Mouse (Mus musculus) liver, adult (tissue): Measurements from ENCODE around the gene C2cd2.

Source experiments
- GATA4 ChIP-seq: IDR thresholded peaks from 2 replicates; pipeline ENCODE4 v1.6.1; 2014; ENCODE audit warnings: mild to moderate bottlenecking, low read length; ENCODE audit not compliant: insufficient replicate concordance

The C2cd2 gene

DNA sequence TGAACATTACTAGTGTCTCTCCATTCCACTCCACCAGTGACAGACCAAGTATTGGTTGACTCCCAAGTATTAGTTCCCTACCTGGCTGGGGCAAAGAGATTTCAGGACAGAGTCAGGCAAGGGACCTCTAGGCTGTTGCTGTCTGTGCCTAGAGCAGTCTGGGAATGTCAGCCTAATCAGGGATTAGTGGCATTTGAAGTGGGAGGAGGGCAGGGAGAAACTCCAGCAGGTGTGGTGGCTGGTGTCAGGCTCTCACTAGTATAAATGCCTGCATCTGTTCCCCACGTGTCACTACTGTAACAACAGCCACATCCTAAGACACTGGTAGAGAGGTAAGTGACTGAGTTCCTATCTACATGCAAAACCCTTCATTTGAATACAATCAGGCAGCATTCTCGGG lies 42.6 kb downstream of the C2cd2 start:
- no peak for TF ChIP-seq GATA4

DNA sequence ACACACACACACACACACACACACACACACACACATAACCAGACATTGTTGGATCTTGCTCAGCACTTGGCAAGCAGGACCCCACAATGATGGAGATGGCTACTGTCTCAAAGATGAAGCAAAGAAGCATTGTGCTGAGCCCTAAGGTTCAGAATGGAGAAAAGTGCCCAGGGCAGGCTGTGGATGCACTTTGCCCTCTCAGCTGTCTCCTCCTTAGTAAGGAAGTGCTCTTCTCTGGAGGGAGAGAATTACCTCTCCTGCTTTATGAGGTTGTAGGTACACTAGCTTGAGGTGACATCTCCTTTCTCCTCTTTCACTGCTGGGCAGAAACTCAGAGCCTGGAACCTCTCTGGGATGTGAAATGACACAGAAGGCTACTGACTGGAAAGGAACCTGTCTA lies 49.5 kb downstream of the C2cd2 start:
- TF ChIP-seq GATA4 = no peak

DNA sequence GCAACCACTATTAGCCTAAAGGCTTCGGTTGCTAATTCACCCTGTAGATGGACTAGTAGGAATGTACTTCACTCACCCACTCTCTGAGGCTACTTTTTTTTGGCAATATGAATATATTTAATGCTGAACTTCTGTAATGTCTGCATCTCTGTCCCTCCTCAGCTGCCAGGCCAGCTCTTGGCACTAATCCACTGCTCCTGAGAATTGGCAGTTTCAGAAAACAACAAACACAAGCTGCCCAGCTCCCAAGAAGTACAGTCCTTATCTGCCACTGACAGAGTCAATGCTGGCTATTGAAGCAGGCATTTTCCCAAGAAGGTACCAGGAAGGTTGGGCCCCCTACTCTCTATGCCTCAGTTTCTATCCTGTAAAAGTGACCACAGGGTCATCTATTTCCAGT lies 53.0 kb downstream of the C2cd2 start:
- TF ChIP-seq GATA4 = 0 out of 2 replicates have a peak, but pooled peaks have one; percentile 7

DNA sequence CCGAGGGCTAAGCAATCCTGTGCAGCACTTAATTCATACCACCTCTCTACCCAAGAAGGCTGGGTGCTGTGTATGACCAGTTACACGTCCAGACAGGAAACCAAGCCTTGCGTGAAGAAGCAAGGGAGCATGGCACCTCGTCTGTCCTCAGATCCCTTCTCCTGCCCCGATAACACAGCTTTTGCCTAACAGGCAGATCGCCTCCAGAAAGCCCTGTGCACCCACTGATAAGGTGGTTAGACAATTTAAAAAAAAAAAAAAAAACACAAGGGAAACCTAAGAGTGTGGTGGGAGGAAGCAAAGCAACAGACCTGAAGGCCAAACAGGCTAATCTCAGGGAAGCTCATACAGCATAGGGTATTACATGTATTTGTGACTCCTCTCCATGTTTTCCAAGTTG lies 54.9 kb downstream of the C2cd2 start:
- no peak for TF ChIP-seq GATA4

DNA sequence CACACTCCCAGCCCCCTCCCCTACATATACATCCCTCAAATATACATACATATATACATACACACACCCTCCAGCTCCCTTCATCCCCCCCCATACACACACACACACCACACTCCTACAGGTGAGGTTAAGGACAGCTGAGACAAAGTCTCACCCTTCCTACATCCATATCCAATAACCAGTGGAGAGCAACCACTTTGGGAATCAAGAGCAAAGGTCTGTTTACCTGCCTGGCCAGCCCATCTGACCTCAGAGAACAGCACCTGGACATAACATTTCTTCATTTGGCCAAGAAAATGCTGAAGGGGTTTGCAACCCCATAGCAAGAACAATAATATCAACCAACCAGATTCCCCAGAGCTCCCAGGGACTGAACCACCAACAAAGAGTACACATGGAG lies 56.1 kb downstream of the C2cd2 start:
- TF ChIP-seq GATA4 = no peak

DNA sequence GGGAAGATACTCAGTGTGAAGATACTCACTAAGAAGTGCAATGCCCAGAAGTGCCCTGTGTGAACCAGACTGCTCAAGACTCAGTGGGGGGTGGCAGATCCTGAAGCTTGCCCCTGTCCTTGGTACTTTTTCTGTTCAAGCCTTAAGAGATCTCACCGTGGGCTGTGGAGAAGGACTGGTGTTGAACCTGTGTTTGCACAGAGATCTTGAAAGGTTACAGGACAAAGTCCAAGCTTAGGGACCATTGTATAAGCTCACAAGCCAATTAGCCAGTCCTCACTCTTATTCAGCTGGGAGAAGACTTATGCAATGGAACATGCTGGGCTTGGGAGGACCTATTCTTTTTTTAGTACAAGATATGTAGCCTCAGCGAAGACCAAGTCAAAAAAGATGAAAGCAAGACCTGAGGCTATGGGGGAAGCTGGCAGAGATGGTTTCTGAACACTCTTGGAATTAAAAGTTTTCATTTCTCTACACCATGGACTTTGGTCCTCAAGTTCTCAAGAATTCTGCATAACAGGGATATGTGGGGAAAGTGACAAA lies 56.9 kb downstream of the C2cd2 start:
- no peak for TF ChIP-seq GATA4

DNA sequence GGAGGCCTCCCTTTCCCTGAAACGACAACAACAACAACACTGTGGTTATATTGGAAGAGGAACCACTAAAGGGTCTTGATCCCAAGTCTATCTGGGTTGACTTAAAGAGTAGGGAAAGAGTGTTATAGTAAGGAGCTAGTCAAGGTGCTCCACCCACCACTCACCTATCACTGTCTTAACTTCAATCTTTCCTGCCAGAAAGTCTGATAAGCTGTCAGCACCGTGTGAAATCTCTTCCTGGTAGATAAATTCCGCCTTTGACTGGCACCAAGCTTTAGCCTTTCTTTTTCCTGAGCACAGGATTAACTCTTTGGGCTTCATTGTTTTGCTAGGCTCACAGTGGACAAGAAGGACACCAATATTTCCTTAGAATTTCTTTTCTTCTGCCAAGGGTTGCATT lies 58.4 kb downstream of the C2cd2 start:
- TF ChIP-seq GATA4 = no peak

DNA sequence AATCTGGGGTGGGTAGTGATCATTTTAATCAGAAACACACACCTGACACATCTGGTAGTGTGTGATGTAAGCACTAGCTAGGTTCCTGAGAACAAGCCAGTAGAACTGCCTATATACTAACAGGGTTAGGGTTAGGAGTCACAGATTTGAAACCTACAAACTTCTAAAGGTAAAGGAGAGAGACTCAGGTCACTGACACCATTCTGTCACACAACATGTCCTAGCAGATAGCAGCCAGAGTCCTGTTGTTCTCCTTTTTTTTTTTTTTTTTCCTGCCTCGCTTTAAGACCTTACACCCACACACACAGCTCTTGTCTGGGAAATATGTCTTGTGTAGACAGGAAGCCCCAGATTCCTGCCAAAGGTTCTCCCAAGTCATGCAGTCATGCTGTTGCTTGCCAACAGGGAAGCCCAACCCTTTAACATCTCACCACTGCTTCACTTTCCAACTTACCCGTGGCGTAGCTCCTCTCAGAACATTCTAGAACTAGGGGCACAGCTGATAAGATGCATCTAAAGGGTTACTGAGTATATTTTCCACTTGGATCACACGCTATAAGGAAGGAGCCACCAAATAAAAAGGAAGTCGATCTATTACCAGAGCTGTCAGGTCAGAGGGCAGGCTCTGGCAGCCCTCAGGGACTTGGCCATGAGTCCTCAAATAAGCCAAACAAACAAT lies 64.9 kb downstream of the C2cd2 start:
- peak; percentile 59; the same call in 1 of the 2 replicates for TF ChIP-seq GATA4

DNA sequence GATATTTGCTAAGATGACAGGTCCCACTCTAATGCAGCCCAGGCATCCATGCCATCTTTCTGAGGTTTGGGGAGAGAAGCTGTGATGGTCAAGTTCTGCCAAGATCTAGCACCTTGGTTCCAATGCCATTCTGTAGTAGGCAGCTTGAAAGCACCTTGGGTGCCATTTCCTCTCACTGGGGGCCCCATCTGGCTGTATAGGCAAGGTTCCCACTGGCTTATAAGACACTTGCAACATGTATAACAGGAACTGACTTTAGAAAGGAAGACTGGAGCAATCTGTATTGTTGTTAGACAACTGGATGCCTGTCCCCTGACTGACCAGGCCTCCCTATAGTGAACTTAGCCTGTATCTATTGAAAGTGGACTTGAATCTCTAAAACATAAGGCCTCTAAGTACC lies 74.6 kb downstream of the C2cd2 start:
- no peak for TF ChIP-seq GATA4

DNA sequence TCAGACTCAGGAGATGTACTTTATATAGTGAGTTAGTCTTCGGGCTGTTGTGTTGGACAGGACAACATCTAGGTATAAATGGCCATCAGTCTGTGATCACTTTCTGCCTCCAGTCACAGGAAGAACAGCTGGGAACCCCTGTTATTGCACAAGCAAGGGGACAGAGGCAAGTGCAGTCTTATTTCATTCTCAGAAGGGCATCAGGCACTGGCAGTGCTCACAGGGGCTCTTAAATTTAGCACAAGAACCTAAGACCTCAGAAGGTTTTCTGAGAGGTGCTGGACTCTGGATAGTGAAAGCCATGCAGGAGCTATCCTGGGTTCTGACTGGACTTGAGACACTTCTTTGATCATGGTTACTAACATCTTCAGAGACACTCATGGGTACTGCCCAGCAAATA lies 78.7 kb downstream of the C2cd2 start:
- TF ChIP-seq GATA4 = no peak

DNA sequence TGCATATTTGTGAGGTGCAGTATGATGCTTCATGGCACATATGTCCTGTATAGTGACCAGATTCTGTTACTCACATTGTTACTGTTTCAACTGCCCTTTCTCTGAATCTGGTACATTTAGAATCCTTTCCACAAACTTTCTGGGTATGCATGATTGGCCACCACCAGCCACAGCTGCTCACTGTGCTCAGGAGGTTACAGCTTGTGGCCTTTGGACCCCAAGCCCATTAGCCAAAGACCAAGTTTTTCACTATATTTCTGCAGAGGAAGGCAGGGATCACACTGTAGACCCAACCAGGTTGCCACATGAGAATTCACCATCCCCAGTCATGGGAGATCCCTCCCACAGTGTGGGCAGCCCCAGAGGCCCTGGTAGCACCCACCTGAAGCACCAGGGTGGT lies 79.5 kb downstream of the C2cd2 start:
- no peak for TF ChIP-seq GATA4

DNA sequence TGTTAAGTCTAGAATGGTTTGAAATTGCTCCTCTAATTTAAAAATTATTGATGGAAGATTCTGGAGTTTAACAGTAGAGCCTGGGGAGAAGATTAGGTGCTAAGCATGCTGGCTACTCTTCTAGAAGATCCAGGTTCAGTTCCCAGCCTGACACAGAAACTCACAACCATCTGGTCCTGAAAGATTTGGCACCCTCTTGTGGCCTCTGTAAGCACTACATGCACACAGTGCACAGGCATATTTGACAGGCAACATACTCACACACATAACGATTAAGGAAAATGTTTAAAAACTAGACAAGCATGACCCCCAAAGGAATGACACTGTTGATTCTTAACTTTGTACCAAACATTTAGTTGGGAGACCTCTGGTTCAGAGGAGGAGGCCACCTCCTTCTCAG lies 83.3 kb downstream of the C2cd2 start:
- TF ChIP-seq GATA4 = no peak

DNA sequence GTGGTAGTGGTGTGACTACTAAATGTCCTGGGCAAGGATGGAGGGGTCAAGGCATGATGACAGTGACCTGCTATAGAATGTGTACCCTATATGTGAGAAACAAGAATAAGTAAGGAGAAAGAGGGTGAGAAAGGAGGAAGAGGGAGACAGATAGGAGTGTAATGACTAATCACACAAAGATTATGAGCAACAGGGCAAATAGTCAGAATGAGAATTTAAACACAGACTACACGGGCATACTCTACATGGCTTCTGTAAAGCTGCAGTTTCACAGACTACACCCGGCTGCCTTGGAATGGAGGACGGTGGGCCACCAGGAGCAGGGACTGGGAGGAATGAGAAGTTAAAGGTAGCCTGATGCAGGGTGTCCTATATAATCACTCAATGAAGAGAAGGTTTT lies 84.9 kb downstream of the C2cd2 start:
- no peak for TF ChIP-seq GATA4

DNA sequence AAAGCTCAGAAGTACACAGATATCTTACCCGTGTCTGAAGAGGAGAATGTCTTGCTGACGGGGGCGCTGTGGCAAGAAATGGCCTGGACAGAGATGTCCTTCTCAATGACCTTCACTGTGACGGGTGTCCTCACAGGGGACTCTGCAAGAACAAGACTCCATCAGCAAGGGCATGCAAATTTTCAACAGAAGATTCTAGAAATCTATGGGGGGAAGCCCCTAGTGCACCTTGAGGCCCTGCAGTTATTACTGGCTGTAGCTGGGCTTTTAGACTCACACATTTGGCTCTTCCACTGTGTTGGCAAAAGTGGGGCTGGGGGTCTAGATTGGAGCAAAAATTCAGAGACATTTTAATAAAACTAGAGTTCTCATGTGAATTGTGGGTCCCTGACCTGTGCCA lies 87.3 kb downstream of the C2cd2 start:
- no peak for TF ChIP-seq GATA4

DNA sequence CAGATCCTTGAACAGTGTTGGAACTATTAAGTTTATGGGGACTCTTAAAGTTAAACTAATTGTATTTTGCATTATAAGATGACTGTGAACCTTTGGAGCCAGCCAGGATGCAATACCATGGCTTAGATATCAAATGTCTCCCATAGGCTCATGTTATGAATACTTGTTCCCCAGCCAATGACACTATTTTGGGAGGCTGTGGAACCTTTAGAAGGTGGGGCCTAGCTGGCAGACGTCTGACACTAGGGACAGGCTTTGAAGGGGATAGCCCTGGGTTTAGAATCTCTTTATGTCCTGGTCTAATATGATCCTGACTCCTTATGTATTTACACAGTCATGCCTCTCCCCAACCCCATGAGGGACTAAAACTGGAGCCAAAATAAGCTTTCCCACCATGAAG lies 88.0 kb downstream of the C2cd2 start:
- TF ChIP-seq GATA4 = no peak

DNA sequence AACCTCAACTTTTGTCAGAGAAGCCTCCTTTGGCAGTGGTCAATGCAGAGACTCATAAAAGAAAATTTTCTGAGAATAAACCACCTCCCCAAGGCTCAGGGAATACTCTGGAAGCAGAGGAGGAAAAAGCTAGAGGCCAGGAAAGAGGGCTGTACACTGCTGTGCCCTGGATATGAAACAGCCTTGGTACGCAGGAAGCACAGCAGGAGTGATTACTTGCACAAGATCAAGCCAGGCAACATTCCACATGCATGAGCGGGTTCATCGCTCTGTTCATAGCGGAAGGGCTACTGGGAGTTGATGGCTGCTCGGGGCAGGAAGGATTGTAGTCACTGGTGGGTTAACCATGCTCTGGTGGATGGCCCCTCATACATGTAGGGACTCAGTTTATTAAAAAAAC lies 89.7 kb downstream of the C2cd2 start:
- no peak for TF ChIP-seq GATA4

DNA sequence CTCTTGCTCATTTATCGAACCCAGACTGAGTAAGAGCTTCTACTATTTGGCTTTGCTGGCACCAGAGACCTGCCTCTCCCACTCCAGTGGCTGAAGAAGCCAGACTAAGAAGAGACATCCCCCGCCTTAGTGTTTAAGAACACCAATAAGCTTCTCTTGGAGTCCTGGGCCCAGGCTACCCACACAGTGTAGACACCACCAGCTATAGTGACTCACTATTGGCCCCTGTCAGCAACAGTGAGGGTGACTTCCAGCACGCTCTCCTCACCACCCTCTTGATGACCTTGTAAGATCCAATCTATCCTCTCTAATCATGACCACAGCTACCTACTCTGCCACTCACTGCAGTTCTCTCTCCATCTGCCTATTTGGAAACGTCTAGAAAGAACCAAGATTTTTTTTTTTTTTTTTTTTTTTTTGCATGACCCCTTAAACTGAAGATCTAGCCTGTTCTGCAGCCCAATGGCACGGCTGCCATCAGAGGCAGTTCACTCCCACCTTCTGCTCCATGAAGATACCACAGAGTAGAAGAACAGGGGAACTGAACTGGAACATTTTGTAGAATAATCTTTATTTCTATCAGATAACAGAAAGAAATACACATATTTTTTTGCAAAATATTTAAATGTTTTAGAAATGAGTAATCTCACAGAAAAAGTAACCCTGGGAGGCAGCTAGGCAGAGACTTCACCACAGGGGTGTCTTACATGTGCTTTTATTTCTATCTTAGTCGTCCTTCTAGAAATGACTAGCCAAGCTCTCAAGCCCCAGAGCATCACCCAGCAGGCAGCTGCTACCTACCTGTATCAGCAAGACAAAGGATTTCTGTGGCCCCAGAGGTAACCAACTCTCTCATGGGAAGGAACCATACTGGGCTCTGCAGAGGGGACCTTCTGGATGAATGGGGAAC lies 93.0 kb downstream of the C2cd2 start:
- TF ChIP-seq GATA4 = no peak

DNA sequence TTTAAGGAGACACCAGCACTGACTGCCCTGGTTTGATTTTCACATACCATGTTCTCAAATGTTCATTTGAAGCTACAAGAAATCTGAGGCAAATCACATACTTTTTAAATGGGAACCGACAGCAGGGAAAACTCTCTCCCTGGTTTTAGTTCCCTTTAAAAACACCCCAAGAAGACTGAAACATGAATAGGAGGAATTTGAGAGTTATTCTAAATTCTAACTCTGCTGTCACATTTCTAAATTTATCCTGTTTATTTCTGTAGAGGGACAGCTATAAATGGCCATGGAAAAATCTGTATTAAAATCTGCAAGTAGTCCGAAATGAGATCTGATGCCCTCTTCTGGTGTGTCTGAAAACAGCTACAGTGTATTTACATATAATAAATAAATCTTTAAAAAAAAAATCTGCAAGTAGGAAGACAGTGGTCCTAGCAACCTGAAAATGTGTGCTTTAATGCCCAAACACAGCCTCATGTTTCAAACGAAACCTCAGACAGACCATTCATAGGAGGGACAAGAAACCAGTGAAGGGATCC lies 98.4 kb downstream of the C2cd2 start:
- no peak for TF ChIP-seq GATA4
